Mouse (Mus musculus) gastrocnemius, adult 2 months (tissue): ENCODE data around the gene Irs2. TPM values are rescaled to one million over a fixed set of nuclear protein-coding genes. Genes with fewer than 3 reads are reported as not detected.
A peak's percentile ranks its signal among the peaks of the same experiment; 100 is the strongest.

ENCODE experiments used
- DNase-seq: peaks from one replicate; pipeline ENCODE4 v3.0.0; 2022
- H3K27ac ChIP-seq: fragments of 200-600 bp; 2 replicates; pipeline ENCODE4 v1.8.1; 2022; ENCODE audit warnings: mild to moderate bottlenecking
- H3K4me3 ChIP-seq: fragments of 200-600 bp; 2 replicates; pipeline ENCODE4 v1.8.1; 2022; ENCODE audit warnings: mild to moderate bottlenecking, moderate library complexity
- CTCF ChIP-seq: fragments of 200-600 bp; IDR thresholded peaks from 2 replicates; pipeline ENCODE4 v1.8.1; 2022; ENCODE audit warnings: antibody characterized with exemption, mild to moderate bottlenecking, moderate library complexity
- intact Hi-C: fragments of 180-260 bp; cut with DNase I; formaldehyde crosslinking; loops from one replicate; pipeline ENCODE4 v1.15.1; 2025
- long read RNA-seq, 2 experiments: library from polyadenylated mRNA; stranded (forward); transcript quantifications; one replicate each; pipeline ENCODE4 v2.0.0; 2021
- total RNA-seq, 2 experiments: library from RNA; stranded (reverse); gene quantifications; 2 replicates each; pipeline ENCODE4 v1.2.3; 2021

Irs2 gene
- 10 to 100 TPM; 28.2 to 44.8 TPM for total RNA-seq
- long read RNA-seq, experiment 1, full-length matches to known transcripts: 11 of 13 reads
- long read RNA-seq, experiment 1, partial matches to known transcripts: 1 of 13 reads
- long read RNA-seq, experiment 1, other reads (novel, unspliced or antisense): 1 of 13 reads
- long read RNA-seq, experiment 2, full-length matches to known transcripts: 4 of 4 reads
- long read RNA-seq, experiment 2, partial matches to known transcripts: 0 of 4 reads
- long read RNA-seq, experiment 2, other reads (novel, unspliced or antisense): 0 of 4 reads

DNA sequence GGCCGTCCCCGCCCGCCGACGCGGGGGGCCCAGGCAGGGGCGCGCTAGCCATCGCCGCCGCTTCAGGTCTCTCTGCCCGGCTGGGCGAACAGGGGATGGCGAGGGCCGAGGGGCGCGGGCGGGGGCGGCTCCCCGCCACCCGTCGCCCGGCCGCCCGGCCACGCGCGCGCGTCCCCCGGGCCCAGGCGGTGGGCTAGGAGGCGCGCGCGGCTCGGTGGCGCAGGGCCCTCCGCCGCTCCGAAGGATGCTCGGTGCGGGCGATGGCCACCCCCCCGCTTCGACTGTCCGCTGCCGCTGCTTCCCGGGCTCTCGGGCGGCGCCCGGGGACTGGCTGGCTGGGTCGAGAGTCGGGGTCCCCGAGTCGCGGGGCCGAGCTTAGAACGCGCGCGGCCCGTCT, at the start of gene Irs2:
Irs2 (minus strand) TSS at position 80 of the 397 bp plus-strand sequence.
- intact Hi-C loops: loop anchor here (2.0 to 5.0 kb wide), 4 partner anchors 86 to 181 kb away; no protein-coding TSS in a partner anchor
- Histone ChIP-seq H3K27ac (peak within 1 kb of the TSS; percentile 100), H3K4me3 (peak within 1 kb of the TSS; percentile 96)
- TF ChIP-seq CTCF: no peak
- no peak for DNase-seq

DNA sequence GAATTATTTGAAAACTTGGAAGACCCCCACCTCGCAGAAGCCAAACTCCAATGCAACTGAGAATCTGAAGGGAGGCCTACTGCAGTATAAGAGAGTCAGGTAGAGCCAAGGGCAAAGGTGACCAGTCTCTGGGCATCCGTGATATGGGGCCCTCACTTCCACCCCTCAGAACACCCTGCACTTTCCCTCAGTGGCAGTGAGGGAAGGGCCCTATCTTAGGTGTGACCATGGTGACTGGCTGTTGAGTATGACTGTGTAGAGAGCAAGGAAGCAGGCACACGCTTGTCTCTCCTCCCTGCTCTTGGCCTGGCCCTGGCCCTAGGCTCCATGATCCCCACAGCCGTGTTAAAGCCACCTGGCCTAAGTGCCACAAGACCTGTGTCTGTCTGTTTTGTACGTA, 48.4 kb upstream of the Irs2 start:
- H3K27ac ChIP-seq: no peak overlapping the region
- no peak for TF ChIP-seq CTCF
- no peak for DNase-seq
- intact Hi-C loops: no loop called here
- no peak overlapping the region for H3K4me3 ChIP-seq

DNA sequence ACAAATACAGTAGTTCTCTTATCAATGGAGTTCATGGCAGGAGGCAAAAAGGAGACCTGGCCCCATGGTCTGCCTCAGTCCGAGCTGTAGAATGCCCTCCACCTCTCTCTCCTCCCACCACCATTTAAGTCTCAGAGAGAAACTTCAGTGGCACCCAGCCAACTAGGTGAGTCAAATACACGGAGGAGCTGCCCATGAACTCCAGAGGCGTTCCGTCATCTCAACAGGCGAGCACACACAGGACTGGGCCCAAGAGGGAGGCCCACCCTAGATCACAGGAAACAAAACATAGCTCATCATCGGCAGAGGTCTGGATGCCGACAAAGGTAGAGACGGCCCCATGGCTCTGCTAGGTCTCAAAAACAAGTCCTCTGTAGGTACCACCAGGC, 47.9 kb upstream of the Irs2 start:
- Histone ChIP-seq H3K27ac (no peak overlapping the region), H3K4me3 (no peak overlapping the region)
- intact Hi-C loops: no loop called here
- TF ChIP-seq CTCF: no peak
- DNase-seq: no peak

DNA sequence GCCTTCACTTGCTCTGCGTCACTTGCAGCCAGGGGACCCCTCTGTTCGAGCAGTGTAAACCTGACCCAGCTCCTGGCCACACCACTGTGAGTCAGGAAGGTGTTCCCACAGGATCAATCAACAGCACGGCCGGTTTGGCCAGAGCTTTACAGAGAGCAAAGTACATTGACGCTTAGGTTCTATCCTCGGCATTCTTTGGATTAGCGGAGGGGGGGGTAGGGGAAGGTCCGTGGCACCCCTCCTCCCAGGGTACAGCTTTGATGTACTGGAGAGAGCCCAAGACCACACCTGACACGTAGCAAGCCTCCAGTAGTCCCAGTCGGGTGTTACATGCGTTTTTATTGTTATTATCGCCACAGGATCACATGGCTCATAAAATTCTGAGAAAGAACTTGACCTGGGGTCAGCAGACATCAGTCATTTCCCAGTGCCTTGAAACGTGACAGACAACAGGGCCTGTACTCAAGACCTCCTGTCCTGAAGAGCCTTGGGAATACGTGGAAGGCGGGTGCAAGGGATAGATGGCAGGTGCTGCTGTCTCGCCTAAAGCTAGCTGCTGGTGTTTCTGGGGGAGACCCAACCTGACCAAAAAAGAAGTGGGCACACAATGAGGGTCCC, 47.4 kb upstream of the Irs2 start:
- intact Hi-C loops: no loop called here
- no peak for TF ChIP-seq CTCF
- Histone ChIP-seq H3K4me3 (no peak overlapping the region), H3K27ac (no peak overlapping the region)
- no peak for DNase-seq

DNA sequence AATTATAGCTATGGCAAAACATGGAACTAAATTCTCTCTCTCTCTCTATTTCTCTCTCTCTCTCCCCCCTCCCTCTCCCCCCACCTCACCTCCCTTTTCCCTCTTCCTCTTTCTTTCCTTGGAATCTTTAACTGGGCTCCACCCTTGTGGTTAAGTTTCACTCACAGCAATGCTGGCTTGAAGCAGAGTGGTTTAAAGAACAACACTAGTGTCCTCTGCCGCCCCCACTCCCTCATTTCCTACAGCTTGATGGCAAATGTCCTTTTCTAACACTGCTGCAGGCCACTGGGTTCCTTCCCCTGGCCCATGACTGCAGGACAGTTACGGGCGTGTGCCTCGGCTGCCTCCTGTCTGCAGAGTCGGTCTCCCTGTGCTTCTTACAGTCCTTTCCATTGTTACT, 41.6 kb upstream of the Irs2 start:
- no peak for DNase-seq
- TF ChIP-seq CTCF: no peak
- Histone ChIP-seq H3K4me3 (no peak overlapping the region), H3K27ac (no peak overlapping the region)
- intact Hi-C loops: no loop called here

DNA sequence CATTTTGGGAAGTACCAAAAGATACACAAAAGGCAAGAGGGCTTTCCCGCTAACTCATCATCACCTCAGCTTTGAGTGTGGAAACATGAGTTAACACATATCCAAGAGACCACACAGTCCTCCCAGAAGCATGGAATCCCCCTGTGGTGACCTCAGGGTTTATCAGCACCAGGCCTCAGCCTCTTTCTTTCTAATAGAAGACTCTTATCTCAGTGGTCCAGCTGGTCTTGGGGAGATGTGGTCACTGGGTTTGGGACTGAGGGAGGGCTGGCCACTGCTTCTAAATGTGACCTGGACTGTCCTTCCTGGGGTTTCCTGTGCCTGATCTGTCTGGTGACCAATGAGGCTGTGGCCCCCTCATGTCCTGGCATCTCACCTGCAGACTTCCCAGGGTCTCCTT, 39.6 kb upstream of the Irs2 start:
- no peak overlapping the region for H3K27ac ChIP-seq
- TF ChIP-seq CTCF: no peak
- no peak for DNase-seq
- intact Hi-C loops: no loop called here
- H3K4me3 ChIP-seq: no peak overlapping the region

DNA sequence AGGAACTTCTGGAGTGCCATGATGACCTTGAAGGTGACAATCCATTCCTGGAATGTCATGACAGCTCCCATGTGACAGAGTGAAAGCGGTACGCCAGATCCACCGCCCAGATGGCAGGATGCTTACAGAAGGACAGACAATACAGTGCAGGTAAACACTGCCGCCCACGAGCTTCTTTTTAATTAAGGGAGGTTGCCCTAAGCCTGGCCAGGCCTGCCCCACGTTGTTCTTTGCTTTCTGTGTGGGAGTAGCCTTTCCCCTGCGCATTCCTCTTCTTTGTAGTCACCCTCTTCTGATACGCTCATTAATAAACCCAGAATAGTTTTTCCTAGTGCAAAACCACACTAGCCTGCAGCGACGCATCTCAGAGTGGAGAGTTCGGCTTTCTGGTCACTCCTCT, 36.4 kb upstream of the Irs2 start:
- TF ChIP-seq CTCF: no peak
- DNase-seq: no peak
- intact Hi-C loops: loop anchor here (5.0 kb wide), 1 partner anchor 103 kb away; no protein-coding TSS in a partner anchor
- H3K27ac ChIP-seq: no peak overlapping the region
- H3K4me3 ChIP-seq: no peak overlapping the region

DNA sequence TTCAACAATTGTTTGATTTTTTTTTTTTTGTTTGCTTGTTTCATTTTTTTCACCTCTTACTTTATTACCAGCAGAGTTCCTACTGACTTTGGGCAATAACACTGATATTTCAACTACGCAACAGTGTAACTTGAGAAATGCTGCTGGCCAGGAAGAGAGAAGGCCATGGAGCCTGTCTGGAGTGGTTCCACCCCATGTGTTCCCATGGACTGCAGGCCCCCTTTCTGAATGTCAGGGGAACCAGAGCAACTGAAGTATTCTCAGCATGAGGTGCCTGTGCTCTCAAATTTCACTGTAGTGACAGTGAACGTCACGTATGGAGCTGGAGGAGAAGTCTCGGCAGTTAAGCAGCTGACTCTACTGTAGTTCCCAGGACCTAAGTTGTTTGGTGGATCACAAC, 35.3 kb upstream of the Irs2 start:
- intact Hi-C loops: loop anchor here (5.0 kb wide), 1 partner anchor 104 kb away; no protein-coding TSS in a partner anchor
- peak; percentile 68 for DNase-seq
- H3K4me3 ChIP-seq: no peak overlapping the region
- no peak for TF ChIP-seq CTCF
- peak overlapping the region; percentile 68 for H3K27ac ChIP-seq

DNA sequence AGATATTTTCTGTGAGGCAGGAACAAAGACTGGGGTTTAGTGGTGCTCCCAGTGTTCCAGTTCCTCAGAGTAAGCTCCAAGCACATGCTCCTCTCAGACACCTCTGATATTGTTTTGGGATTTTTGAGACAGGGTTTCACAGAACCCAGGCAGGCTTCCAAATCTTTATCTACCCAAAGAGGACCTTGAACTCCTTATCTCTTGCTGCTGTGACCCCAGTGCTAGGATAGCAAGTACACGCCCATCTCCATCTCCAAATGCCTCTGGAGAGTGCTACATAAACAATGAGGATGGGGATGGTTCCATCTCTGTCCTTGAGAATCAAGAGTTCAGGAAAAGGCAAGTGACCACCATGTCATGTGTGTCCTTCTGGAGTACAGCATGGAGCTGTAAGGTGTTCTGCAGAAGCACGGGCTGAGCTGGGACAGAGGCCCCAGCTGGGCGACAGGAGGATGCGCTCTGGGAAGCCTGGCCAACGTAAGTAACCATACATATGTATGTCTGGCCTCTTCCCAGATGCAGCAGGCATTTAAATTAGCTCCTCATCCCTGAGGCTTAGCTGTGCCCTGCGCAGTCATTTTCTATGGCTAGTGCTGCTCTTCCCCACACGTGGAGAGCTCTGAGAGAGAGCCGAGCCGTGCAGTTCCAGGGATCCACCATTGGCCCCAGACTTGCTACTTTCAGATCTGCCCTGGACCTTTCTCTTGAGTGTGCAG, 34.8 kb upstream of the Irs2 start:
- no peak for TF ChIP-seq CTCF
- no peak for DNase-seq
- intact Hi-C loops: loop anchor here (5.0 kb wide), 1 partner anchor 104 kb away; no protein-coding TSS in a partner anchor
- H3K4me3 ChIP-seq: no peak overlapping the region
- H3K27ac ChIP-seq: peak overlapping the region; percentile 68

DNA sequence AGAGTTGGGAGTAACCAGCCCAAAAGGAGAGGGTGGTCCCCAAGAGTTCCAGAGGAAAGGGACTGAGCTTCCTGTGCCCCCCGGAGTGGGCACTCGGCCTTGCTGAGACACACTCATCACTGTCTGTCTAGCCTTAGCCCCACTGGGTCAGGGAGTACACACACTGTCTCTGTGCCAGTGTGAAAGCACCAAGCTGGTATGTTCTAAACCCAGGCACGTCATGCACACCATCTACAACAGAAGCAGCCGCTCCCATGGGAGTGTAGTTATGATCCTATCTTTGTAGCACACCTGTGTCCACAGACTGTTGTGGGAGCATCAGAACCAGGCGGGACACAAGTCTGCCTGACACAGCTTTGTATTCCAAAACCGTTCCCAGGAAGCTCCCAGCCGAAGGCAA, 31.8 kb upstream of the Irs2 start:
- no peak for DNase-seq
- Histone ChIP-seq H3K27ac (no peak overlapping the region), H3K4me3 (no peak overlapping the region)
- intact Hi-C loops: loop anchor here (5.0 kb wide), 1 partner anchor 107 kb away; no protein-coding TSS in a partner anchor
- TF ChIP-seq CTCF: no peak

DNA sequence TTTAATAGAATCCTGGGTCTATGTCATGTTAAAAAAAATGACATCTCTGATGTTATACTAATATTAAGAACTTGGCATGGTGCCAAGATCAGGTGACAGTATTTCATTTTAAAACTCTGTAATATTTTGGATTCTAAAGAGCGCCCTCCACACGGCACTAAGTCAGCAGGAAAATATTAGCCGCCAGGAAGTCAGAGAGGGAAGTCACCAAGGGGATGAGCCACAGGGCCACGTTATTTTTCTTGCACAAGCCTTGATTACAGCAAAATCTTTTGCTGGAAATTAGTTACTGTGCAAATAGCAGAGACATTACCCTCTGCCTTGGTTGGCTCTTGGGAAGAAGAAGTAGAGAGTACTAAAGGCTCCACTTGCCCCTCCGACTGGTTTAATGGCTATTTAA, 30.5 kb upstream of the Irs2 start:
- no peak for DNase-seq
- intact Hi-C loops: no loop called here
- Histone ChIP-seq H3K4me3 (no peak overlapping the region), H3K27ac (no peak overlapping the region)
- no peak for TF ChIP-seq CTCF

DNA sequence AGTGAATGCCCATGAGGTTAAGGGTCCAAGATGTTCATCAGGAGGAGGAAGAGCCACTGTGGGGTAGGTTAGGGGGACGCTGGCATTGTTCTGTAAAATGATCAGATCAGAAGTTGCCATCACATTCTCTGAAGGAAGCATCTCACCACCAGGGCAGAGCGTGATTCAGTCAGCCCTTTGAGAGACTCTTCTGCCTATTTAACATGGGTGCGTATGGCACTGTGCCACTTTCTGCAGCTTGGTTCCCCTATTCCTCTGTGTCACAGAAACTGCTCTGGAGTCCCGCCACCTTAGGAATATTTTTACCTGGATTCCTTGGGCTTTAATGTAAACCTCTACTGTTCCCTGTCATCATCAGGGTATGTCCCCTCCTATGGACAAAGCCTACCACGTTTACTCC, 30.1 kb upstream of the Irs2 start:
- intact Hi-C loops: no loop called here
- TF ChIP-seq CTCF: no peak
- Histone ChIP-seq H3K27ac (no peak overlapping the region), H3K4me3 (no peak overlapping the region)
- DNase-seq: no peak

DNA sequence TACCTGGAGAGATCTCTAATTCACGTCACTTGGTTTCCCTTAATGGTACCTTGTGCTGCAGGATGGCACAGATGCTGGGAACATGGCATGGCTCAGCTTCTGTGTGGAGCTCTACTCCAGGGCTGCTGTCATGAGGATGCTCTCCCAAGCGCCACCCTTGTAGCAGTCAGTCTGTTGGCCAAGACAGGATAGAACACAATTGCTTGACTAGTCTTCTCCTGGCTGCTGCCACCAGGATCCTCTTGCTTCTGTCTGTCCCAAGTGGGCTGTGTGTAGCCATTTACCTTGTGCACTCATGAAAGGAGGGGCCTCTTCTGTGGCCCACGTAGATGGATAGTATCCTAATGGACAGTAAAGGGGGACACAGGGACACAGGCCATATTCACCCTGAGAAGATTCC, 28.5 kb upstream of the Irs2 start:
- TF ChIP-seq CTCF: no peak
- no peak overlapping the region for H3K27ac ChIP-seq
- no peak for DNase-seq
- intact Hi-C loops: no loop called here
- H3K4me3 ChIP-seq: no peak overlapping the region
